Mouse (Mus musculus): ENCODE measurements around the gene Orc1.

The Orc1 gene

DNA sequence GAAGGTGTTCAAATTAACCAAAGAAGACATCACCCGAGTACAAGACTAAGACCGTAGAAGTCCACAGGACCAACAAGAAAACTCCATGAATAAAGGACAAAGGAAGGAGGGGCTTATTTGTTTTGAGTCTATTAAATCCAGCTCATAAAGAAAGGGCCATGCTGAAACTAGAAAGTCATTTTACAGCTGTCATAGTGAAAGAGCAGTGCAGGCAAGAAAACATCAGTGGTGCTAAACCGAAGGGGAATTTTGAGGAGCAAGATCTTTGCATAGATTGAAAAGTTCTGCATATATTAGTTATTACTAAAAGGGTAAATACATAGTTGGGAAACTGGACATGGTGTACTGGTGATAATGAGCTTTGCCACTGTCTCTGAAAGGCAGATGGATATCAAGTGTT, 58.5 kb downstream of the Orc1 start:
- DNase-seq = no peak

DNA sequence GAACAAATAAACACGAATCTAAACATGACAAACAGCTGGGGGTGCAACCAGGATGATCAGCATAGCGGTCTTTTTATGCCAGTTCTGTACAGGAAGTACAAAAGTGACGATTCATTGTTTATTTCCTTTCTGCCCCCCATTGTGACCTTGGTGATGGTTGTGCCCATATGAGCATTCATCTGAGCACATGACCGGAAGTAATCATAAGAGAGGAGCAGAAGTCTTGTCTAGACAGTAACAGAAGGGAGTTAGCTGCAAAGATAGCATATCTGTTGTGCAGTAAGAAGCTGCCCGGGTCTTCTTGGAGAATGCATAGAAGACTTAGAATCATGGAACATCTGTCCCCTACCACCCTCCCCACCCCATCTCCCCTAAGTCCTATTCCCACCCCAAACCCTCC, 59.5 kb downstream of the Orc1 start:
- no peak for DNase-seq

DNA sequence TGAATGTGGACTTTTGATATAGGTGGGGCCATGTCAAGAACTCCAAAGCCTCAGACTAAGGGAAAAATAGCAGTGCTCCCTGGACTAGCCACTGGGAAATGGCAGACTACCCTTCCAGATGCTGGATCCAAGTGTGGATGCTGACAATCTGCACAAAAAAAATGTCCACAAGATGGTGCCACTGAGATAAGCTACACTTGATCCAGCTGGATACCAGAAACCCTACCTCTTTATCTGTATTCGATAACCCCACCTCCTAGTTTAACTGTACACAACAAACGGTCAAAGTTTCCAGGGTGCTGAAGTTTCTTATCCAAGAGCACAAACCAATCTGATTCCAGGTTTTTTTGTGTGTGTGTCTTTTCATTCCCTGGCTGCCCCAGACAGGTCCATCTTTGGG, 85.2 kb downstream of the Orc1 start:
- DNase-seq = peak; percentile 18
